Mouse (Mus musculus): Measurements from ENCODE around the gene Qtrt1. TPM values are rescaled to one million over a fixed set of nuclear protein-coding genes. Genes with fewer than 3 reads are reported as not detected.

Qtrt1 gene
- polyA plus RNA-seq, 1 experiment from 2014 or later, result 17.4 TPM

GRCm38 (mm10) chr9:21435777-21436635 lies 24.4 kb downstream of the Qtrt1 start:
- Histone ChIP-seq H3K27ac (replicated peaks) (peak overlapping the region; percentile 34; the same call in 1 of the 2 replicates), H3K4me1 (replicated peaks) (peaks cover 67% of the 10 kb centered on the region), H3K4me2 (peak overlapping the region; percentile 18; the same call in 1 of the 2 replicates)

GRCm38 (mm10) chr9:21437577-21437976 lies 25.9 kb downstream of the Qtrt1 start:
- H3K4me1 ChIP-seq (replicated peaks), result peaks cover 68% of the 10 kb centered on the region
- no peaks in the 10 kb centered on the region for H3K9me3 ChIP-seq (replicated peaks)
- H3K27ac ChIP-seq (replicated peaks), result no peak overlapping the region
- WGBS (ENCODE audit: insufficient replicate concordance), result 73% methylated on average over 6 of the region's 6 CpGs
- no peak overlapping the region for H3K4me3 ChIP-seq (replicated peaks)
- H3K9ac ChIP-seq, result no peak overlapping the region
- no peak for ATAC-seq (ENCODE audit: insufficient read depth)
- H3K36me3 ChIP-seq (replicated peaks), result peaks cover 5% of the 10 kb centered on the region; the same call in 1 of the 2 replicates
- H3K27me3 ChIP-seq, result no peaks in the 10 kb centered on the region
- H3K4me2 ChIP-seq, result no peak overlapping the region

More at GRCm38 (mm10) chr9:21435777-21436635, 24.4 kb downstream of the Qtrt1 start:
- Histone ChIP-seq H3K27me3 (no peaks in the 10 kb centered on the region), H3K4me3 (replicated peaks) (no peak overlapping the region), H3K9me3 (replicated peaks) (no peaks in the 10 kb centered on the region), H3K9ac (no peak overlapping the region), H3K36me3 (replicated peaks) (peaks cover 15% of the 10 kb centered on the region; the same call in 1 of the 2 replicates)
- ATAC-seq (ENCODE audit: insufficient read depth), result no peak
- 41% methylated on average over 7 of the region's 7 CpGs for WGBS (ENCODE audit: insufficient replicate concordance)

GRCm38 (mm10) chr9:21438219-21438618 lies 26.6 kb downstream of the Qtrt1 start:
- ATAC-seq (ENCODE audit: insufficient read depth), result no peak
- Histone ChIP-seq H3K9ac (no peak overlapping the region), H3K36me3 (replicated peaks) (peaks cover 2% of the 10 kb centered on the region; the same call in 1 of the 2 replicates), H3K9me3 (replicated peaks) (no peaks in the 10 kb centered on the region), H3K27me3 (no peaks in the 10 kb centered on the region), H3K4me1 (replicated peaks) (peaks cover 67% of the 10 kb centered on the region), H3K4me2 (no peak overlapping the region), H3K4me3 (replicated peaks) (no peak overlapping the region), H3K27ac (replicated peaks) (no peak overlapping the region)
- 55% methylated on average over 3 of the region's 3 CpGs for WGBS (ENCODE audit: insufficient replicate concordance)

- Histone ChIP-seq H3K36me3 (replicated peaks) (no peaks in the 10 kb centered on the region; the same call in 1 of the 2 replicates), H3K27me3 (no peaks in the 10 kb centered on the region), H3K4me1 (replicated peaks) (peaks cover 60% of the 10 kb centered on the region), H3K9ac (no peak overlapping the region), H3K4me3 (replicated peaks) (no peak overlapping the region), H3K27ac (replicated peaks) (no peak overlapping the region), H3K4me2 (no peak overlapping the region), H3K9me3 (replicated peaks) (no peaks in the 10 kb centered on the region)
- ATAC-seq (ENCODE audit: insufficient read depth), result 0 out of 2 replicates have a peak, but pooled peaks have one; percentile 20
- 73% methylated on average over 3 of the region's 3 CpGs for WGBS (ENCODE audit: insufficient replicate concordance)
These were observed 27.8 kb downstream of the Qtrt1 start for GRCm38 (mm10) chr9:21439456-21439855.

- ATAC-seq (ENCODE audit: insufficient read depth), result no peak
- Histone ChIP-seq H3K36me3 (replicated peaks) (peaks cover 2% of the 10 kb centered on the region; the same call in 1 of the 2 replicates), H3K27me3 (no peaks in the 10 kb centered on the region), H3K4me1 (replicated peaks) (peaks cover 65% of the 10 kb centered on the region), H3K9me3 (replicated peaks) (no peaks in the 10 kb centered on the region), H3K27ac (replicated peaks) (no peak overlapping the region), H3K4me3 (replicated peaks) (no peak overlapping the region), H3K9ac (no peak overlapping the region), H3K4me2 (no peak overlapping the region)
- WGBS (ENCODE audit: insufficient replicate concordance), result 88% methylated on average over 2 of the region's 2 CpGs
These were observed 28.3 kb downstream of the Qtrt1 start for GRCm38 (mm10) chr9:21439914-21440313.

- ATAC-seq (ENCODE audit: insufficient read depth), result no peak
- no peak overlapping the region for H3K4me3 ChIP-seq (replicated peaks)
- H3K9me3 ChIP-seq (replicated peaks), result no peaks in the 10 kb centered on the region
- peaks cover 62% of the 10 kb centered on the region for H3K4me1 ChIP-seq (replicated peaks)
- no peak overlapping the region for H3K27ac ChIP-seq (replicated peaks)
- no peak overlapping the region for H3K4me2 ChIP-seq
- no peak overlapping the region for H3K9ac ChIP-seq
- peaks cover 6% of the 10 kb centered on the region for H3K36me3 ChIP-seq (replicated peaks)
- no peaks in the 10 kb centered on the region for H3K27me3 ChIP-seq
These were observed 28.8 kb downstream of the Qtrt1 start for GRCm38 (mm10) chr9:21440387-21440786.

- Histone ChIP-seq H3K4me3 (replicated peaks) (no peak overlapping the region), H3K27me3 (no peaks in the 10 kb centered on the region), H3K9me3 (replicated peaks) (no peaks in the 10 kb centered on the region), H3K27ac (replicated peaks) (no peak overlapping the region), H3K4me1 (replicated peaks) (peaks cover 45% of the 10 kb centered on the region), H3K4me2 (no peak overlapping the region), H3K9ac (no peak overlapping the region), H3K36me3 (replicated peaks) (peaks cover 15% of the 10 kb centered on the region)
- ATAC-seq (ENCODE audit: insufficient read depth), result no peak
- 79% methylated on average over 8 of the region's 8 CpGs for WGBS (ENCODE audit: insufficient replicate concordance)
These were observed 32.2 kb downstream of the Qtrt1 start for GRCm38 (mm10) chr9:21443853-21444252.

- no peaks in the 10 kb centered on the region for H3K27me3 ChIP-seq
- peaks cover 47% of the 10 kb centered on the region for H3K4me1 ChIP-seq (replicated peaks)
- H3K27ac ChIP-seq (replicated peaks), result 0 out of 2 replicates have a peak overlapping the region, but pooled peaks have one; percentile 6
These were observed 32.9 kb downstream of the Qtrt1 start for GRCm38 (mm10) chr9:21444574-21444973.

GRCm38 (mm10) chr9:21445081-21445744 lies 33.6 kb downstream of the Qtrt1 start:
- peaks cover 48% of the 10 kb centered on the region for H3K4me1 ChIP-seq (replicated peaks)
- H3K36me3 ChIP-seq (replicated peaks), result peaks cover 15% of the 10 kb centered on the region
- H3K4me3 ChIP-seq (replicated peaks), result no peak overlapping the region
- ATAC-seq (ENCODE audit: insufficient read depth), result no peak
- H3K4me2 ChIP-seq, result no peak overlapping the region
- WGBS (ENCODE audit: insufficient replicate concordance), result 79% methylated on average over 6 of the region's 6 CpGs
- H3K27ac ChIP-seq (replicated peaks), result no peak overlapping the region
- H3K27me3 ChIP-seq, result no peaks in the 10 kb centered on the region
- H3K9me3 ChIP-seq (replicated peaks), result no peaks in the 10 kb centered on the region
- H3K9ac ChIP-seq, result no peak overlapping the region

More at GRCm38 (mm10) chr9:21444574-21444973, 32.9 kb downstream of the Qtrt1 start:
- Histone ChIP-seq H3K4me3 (replicated peaks) (no peak overlapping the region), H3K9ac (no peak overlapping the region), H3K36me3 (replicated peaks) (peaks cover 15% of the 10 kb centered on the region), H3K9me3 (replicated peaks) (no peaks in the 10 kb centered on the region), H3K4me2 (no peak overlapping the region)
- ATAC-seq (ENCODE audit: insufficient read depth), result no peak
- 73% methylated on average over 4 of the region's 4 CpGs for WGBS (ENCODE audit: insufficient replicate concordance)

- H3K4me2 ChIP-seq, result no peak overlapping the region
- no peak for ATAC-seq (ENCODE audit: insufficient read depth)
- 82% methylated on average over 2 of the region's 2 CpGs for WGBS (ENCODE audit: insufficient replicate concordance)
- peaks cover 61% of the 10 kb centered on the region for H3K4me1 ChIP-seq (replicated peaks)
- H3K36me3 ChIP-seq (replicated peaks), result peaks cover 15% of the 10 kb centered on the region
- H3K9me3 ChIP-seq (replicated peaks), result no peaks in the 10 kb centered on the region
- no peaks in the 10 kb centered on the region for H3K27me3 ChIP-seq
- H3K9ac ChIP-seq, result no peak overlapping the region
- H3K4me3 ChIP-seq (replicated peaks), result no peak overlapping the region
- H3K27ac ChIP-seq (replicated peaks), result no peak overlapping the region
These were observed 36.1 kb downstream of the Qtrt1 start for GRCm38 (mm10) chr9:21447778-21448177.

- Histone ChIP-seq H3K9me3 (replicated peaks) (no peaks in the 10 kb centered on the region), H3K27ac (replicated peaks) (no peak overlapping the region), H3K9ac (no peak overlapping the region), H3K36me3 (replicated peaks) (peaks cover 15% of the 10 kb centered on the region), H3K4me1 (replicated peaks) (peaks cover 68% of the 10 kb centered on the region), H3K4me2 (no peak overlapping the region), H3K27me3 (no peaks in the 10 kb centered on the region), H3K4me3 (replicated peaks) (no peak overlapping the region)
- WGBS (ENCODE audit: insufficient replicate concordance), result 63% methylated on average over 2 of the region's 2 CpGs
- no peak for ATAC-seq (ENCODE audit: insufficient read depth)
These were observed 38.1 kb downstream of the Qtrt1 start for GRCm38 (mm10) chr9:21449710-21450109.

All from liver, embryonic 15.5 days (tissue).